Mouse (Mus musculus) cerebellum, adult 2 months (tissue): ENCODE data around the gene Rnft1. TPM values are rescaled to one million over a fixed set of nuclear protein-coding genes. Genes with fewer than 3 reads are reported as not detected.

Experiments used
- DNase-seq, 2 experiments: peaks; one replicate each; pipeline ENCODE4 v3.0.0; 2021
- H3K27ac ChIP-seq: fragments of 200-500 bp; 2 replicates; pipeline ENCODE4 v1.5.1; 2012; ENCODE audit warnings: low read length, control low read depth, inconsistent platforms; ENCODE audit not compliant: insufficient read depth
- H3K27me3 ChIP-seq: fragments of 200-500 bp; 2 replicates; pipeline ENCODE4 v1.6.1; 2012; ENCODE audit warnings: inconsistent platforms, mild to moderate bottlenecking, low read length, moderate library complexity; ENCODE audit not compliant: control insufficient read depth, insufficient read depth
- H3K4me1 ChIP-seq: fragments of 200-500 bp; 2 replicates; pipeline ENCODE4 v1.6.1; 2011; ENCODE audit warnings: low read length; ENCODE audit not compliant: control insufficient read depth, insufficient read depth
- H3K4me3 ChIP-seq: fragments of 200-500 bp; replicated peaks from 2 replicates; pipeline ENCODE3; 2011; ENCODE audit warnings: mild to moderate bottlenecking, low read depth, low read length, control low read depth; ENCODE audit not compliant: insufficient read depth
- CTCF ChIP-seq: fragments of 200-500 bp; IDR thresholded peaks from 2 replicates; pipeline ENCODE4 v1.5.1; 2011; ENCODE audit warnings: low read depth, mild to moderate bottlenecking, control low read depth, low read length, moderate library complexity, borderline replicate concordance; ENCODE audit not compliant: insufficient read depth
- POLR2A ChIP-seq: fragments of 200-500 bp; IDR thresholded peaks from 2 replicates; pipeline ENCODE4 v1.6.1; 2011; ENCODE audit warnings: low read length, control low read depth, borderline replicate concordance; ENCODE audit not compliant: insufficient read depth
- WGBS: fragments of 180-500 bp; shearing (Covaris S2); methylation state at CpG from one replicate; pipeline ENCODE4 v1.1.7; 2018; 5-methylcytosine and 5-hydroxymethylcytosine counted together
- polyA plus RNA-seq: library from polyadenylated mRNA; depleted of rRNA; stranded (reverse); fragments of >200 nt; gene quantifications from 2 replicates; pipeline ENCODE4 v1.2.3, GENCODE M21; 2012; rRNA removed

Rnft1 gene
- 11.4 and 11.6 TPM in 2 replicates for polyA plus RNA-seq

GRCm38 (mm10) chr11:86484101-86484868 is at the start of gene Rnft1:
Gene Rnft1, plus strand, starts transcription at chr11:86484657.
- Histone ChIP-seq H3K4me3 (peak within 1 kb of the TSS; percentile 91), H3K27me3 (no peaks in the 10 kb centered on the region), H3K4me1 (no peaks in the 10 kb centered on the region; the same call in 1 of the 2 replicates), H3K27ac (peak within 1 kb of the TSS; percentile 76)
- peak; percentile 99 for DNase-seq
- TF ChIP-seq POLR2A (peak; percentile 68; the same call in 1 of the 2 replicates), CTCF (no peak)
- under 1% methylated on average over 68 of the region's 68 CpGs for WGBS

GRCm38 (mm10) chr11:86436843-86437242 is 47.6 kb upstream of the Rnft1 start:
- 12% methylated on average over 5 of the region's 5 CpGs for WGBS
- H3K4me1 ChIP-seq = no peaks in the 10 kb centered on the region
- peak; percentile 9 to 12 for DNase-seq

GRCm38 (mm10) chr11:86438261-86438660 is 46.2 kb upstream of the Rnft1 start:
- no peak for DNase-seq
- Histone ChIP-seq H3K27me3 (no peaks in the 10 kb centered on the region), H3K4me3 (no peak overlapping the region), H3K4me1 (no peaks in the 10 kb centered on the region), H3K27ac (no peak overlapping the region)
- TF ChIP-seq CTCF (no peak), POLR2A (no peak)
- 30% methylated on average over 4 of the region's 4 CpGs for WGBS

More at GRCm38 (mm10) chr11:86436843-86437242, 47.6 kb upstream of the Rnft1 start:
- Histone ChIP-seq H3K27ac (no peak overlapping the region), H3K27me3 (no peaks in the 10 kb centered on the region), H3K4me3 (peak overlapping the region; percentile 25)
- no peak for TF ChIP-seq POLR2A
- TF ChIP-seq CTCF = peak; percentile 36; the same call in 1 of the 2 replicates

- H3K27me3 ChIP-seq = no peaks in the 10 kb centered on the region
- H3K4me3 ChIP-seq = no peak overlapping the region
- no peak for DNase-seq
- 79% methylated on average over 5 of the region's 5 CpGs for whole genome bisulfite sequencing
- no peak for TF ChIP-seq POLR2A
- TF ChIP-seq CTCF = no peak
- no peak overlapping the region for H3K27ac ChIP-seq
- no peaks in the 10 kb centered on the region for H3K4me1 ChIP-seq
Observed at GRCm38 (mm10) chr11:86440791-86441190, 43.7 kb upstream of the Rnft1 start.

- Histone ChIP-seq H3K27ac (no peak overlapping the region), H3K4me1 (no peaks in the 10 kb centered on the region), H3K27me3 (no peaks in the 10 kb centered on the region), H3K4me3 (no peak overlapping the region)
- DNase-seq = no peak
- 92% methylated on average over 5 of the region's 5 CpGs for WGBS
- no peak for TF ChIP-seq CTCF
- no peak for TF ChIP-seq POLR2A
Observed at GRCm38 (mm10) chr11:86453991-86454390, 30.5 kb upstream of the Rnft1 start.

GRCm38 (mm10) chr11:86457545-86457944 is 26.9 kb upstream of the Rnft1 start:
- Histone ChIP-seq H3K4me3 (no peak overlapping the region), H3K4me1 (no peaks in the 10 kb centered on the region), H3K27me3 (no peaks in the 10 kb centered on the region), H3K27ac (no peak overlapping the region)
- no peak for DNase-seq
- TF ChIP-seq POLR2A (no peak), CTCF (no peak)
- 75% methylated on average over 6 of the region's 6 CpGs for WGBS

- Histone ChIP-seq H3K27me3 (no peaks in the 10 kb centered on the region), H3K27ac (no peak overlapping the region), H3K4me3 (no peak overlapping the region), H3K4me1 (no peaks in the 10 kb centered on the region)
- WGBS = 93% methylated on average over 6 of the region's 6 CpGs
- TF ChIP-seq CTCF (no peak), POLR2A (no peak)
- no peak for DNase-seq
Observed at GRCm38 (mm10) chr11:86458866-86459265, 25.6 kb upstream of the Rnft1 start.

GRCm38 (mm10) chr11:86462579-86462978 is 21.9 kb upstream of the Rnft1 start:
- TF ChIP-seq POLR2A = no peak
- no peak for TF ChIP-seq CTCF
- no peaks in the 10 kb centered on the region for H3K27me3 ChIP-seq
- no peak overlapping the region for H3K4me3 ChIP-seq
- H3K27ac ChIP-seq = no peak overlapping the region
- no peak for DNase-seq
- H3K4me1 ChIP-seq = no peaks in the 10 kb centered on the region
